Comparison of ENCODE assay signal across 19 mouse cellular contexts in genomic region chr17:44807031-44807430, GRCm38 (mm10).
"Had no signal": no experiment of that assay in that cellular context is flagged by ENCODE, and none has a peak within 500 bp of the region (broad histone marks: within the 10 kb centered on the region; RNA-seq: fewer than 3 reads in every experiment).

No protein-coding gene starts in this region.

- H3K27ac ChIP-seq: kidney, postnatal 0 days; layer of hippocampus, adult 2 months; limb, embryonic 10.5 days; limb, embryonic 13.5 days; liver, embryonic 14.5 days; macrophage; neural tube, embryonic 13.5 days had no signal

- H3K36me3 ChIP-seq: limb, embryonic 10.5 days; limb, embryonic 13.5 days; neural tube, embryonic 13.5 days had no signal

- H3K27me3 ChIP-seq: limb, embryonic 13.5 days; neural tube, embryonic 13.5 days had no signal

- ATAC-seq: intestine, postnatal 0 days; liver, postnatal 0 days; lung, postnatal 0 days had no signal

- H3K4me1 ChIP-seq: neural tube, embryonic 13.5 days had no signal

- H3K9ac ChIP-seq: limb, embryonic 13.5 days; liver, embryonic 14.5 days; liver, postnatal 0 days; lung, embryonic 14.5 days; neural tube, embryonic 13.5 days had no signal

- DNase-seq: kidney, adult 2 months; kidney, postnatal 25 days; layer of hippocampus, adult 9-11 months; liver; liver, postnatal 0 days; lung, embryonic 14.5 days; midbrain, embryonic 14.5 days; thymus, adult 2 months; thymus, postnatal 14 days; thymus, postnatal 4 days had no signal

- H3K9me3 ChIP-seq: limb, embryonic 10.5 days; limb, embryonic 13.5 days; neural tube, embryonic 13.5 days had no signal

- H3K4me3 ChIP-seq: layer of hippocampus, adult 2 months; limb, embryonic 10.5 days; limb, embryonic 13.5 days; neural tube, embryonic 13.5 days had no signal

- H3K4me2 ChIP-seq: limb, embryonic 13.5 days; lung, embryonic 14.5 days; neural tube, embryonic 13.5 days had no signal
